Mouse (Mus musculus) hematopoietic stem cell, adult 5-6 weeks (primary cell): ENCODE measurements around the gene Atp5e. TPM values are rescaled to one million over a fixed set of nuclear protein-coding genes. Genes with fewer than 3 reads are reported as not detected.

Experiments
- ATAC-seq, 2 experiments: fragments of 125-278 bp in 1 of 2; replicated peaks in 1 of 2; 2 replicates each; pipeline ENCODE4 v1.8.0; 2016 to 2017; ENCODE audit warnings: inconsistent platforms in 2 of 2, mild to moderate bottlenecking in 2 of 2, moderate number of reproducible peaks in 2 of 2, low read depth in 1 of 2, moderate TSS enrichment in 1 of 2; ENCODE audit not compliant: low FRiP score in 2 of 2, poor library complexity in 2 of 2, severe bottlenecking in 2 of 2, insufficient read depth in 1 of 2, low TSS enrichment in 1 of 2
- total RNA-seq: library from RNA; stranded (forward); fragments of 172-1452, 232-1000 nt; gene quantifications from 2 replicates; pipeline ENCODE4 v1.2.3, GENCODE M21; 2017

Atp5e gene
- total RNA-seq, 1 experiment from 2014 or later = 153 TPM

DNA sequence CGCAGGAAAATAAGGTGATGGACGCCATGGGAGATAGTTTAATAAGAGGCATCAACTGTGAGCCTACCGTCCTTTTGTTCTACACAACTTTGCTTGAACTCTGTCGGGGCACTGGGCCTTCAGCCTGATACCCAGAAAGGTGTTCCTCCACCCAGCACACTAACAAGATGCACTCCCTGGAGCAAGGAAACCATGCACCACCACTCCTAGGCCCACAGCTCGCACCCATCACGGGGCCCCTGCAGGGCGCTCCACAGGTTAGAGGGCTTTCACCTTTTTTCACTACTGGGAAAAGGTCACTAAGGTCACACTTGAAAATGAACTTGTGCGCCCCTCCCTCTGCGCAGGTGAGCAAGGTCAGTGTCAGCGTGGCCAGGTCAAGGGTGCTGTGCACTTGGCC lies 535 bp downstream of the Atp5e start:
- peak in 1 of 2 experiments; percentile 18; a peak in 1 of 4 replicates for ATAC-seq

DNA sequence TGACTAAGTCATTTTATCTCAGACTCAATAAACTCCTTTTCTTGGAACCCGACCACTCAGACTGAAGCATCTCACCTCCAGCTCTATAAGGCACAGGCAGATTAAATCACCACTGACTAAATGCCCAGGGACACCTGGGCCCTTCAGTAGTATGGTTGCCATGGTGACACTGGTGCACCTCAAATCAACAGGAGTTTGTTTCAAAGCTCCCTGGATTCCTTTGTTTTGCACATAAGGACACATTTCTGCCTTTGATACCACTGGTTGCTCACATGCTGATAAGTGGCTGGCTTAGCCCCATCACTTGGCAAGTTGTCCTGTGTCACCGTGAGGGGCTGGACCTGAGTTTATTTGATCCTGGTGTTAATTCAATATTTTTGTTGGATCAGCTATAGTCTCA lies 4.5 kb downstream of the Atp5e start:
- no peak for ATAC-seq

DNA sequence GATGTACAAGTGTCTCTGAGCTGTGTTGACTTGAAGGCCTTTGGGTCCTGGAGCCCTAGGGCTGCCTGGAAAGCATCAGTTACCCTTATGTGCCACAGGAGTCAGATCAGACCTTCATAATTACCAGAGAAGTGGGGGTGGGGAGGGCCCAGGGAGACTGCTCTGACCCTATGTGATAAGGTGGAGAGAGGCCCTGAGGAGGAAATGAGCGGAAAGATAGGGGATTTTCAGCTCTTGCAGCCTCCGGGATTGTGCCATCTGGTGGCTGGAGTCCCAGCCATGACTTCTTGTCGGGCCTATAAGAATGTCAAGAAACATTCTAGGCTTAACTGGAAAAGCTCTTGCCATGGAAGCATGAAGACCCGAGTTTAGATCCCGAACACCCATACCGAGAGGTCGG lies 10.2 kb downstream of the Atp5e start:
- peak; percentile 40 to 65; a peak in 3 of 4 replicates for ATAC-seq

DNA sequence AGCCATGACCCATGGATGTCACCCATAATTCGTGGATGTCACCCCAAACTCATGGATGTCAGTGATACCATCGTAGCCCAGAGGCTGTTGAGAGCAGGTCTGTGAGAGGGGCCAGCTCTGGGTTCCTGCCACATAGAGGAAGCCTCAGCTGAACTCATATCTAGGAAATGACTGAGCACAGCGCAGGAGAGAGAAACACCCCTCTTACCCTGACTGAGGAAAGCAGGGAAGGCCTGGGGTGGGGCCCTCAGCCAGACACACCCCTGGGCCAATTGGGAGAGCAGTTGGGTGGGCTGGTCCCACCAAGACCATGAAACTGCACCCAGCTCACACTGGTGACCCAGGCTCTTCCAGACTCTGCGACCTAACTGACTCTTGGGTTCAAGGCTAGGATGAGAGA lies 13.6 kb downstream of the Atp5e start, which contains the start of gene Tubb1:
Gene Tubb1 (plus strand): TSS at position 343 of the 400 bp plus-strand sequence.
- ATAC-seq = peak; percentile 47 to 77; a peak in 3 of 4 replicates

DNA sequence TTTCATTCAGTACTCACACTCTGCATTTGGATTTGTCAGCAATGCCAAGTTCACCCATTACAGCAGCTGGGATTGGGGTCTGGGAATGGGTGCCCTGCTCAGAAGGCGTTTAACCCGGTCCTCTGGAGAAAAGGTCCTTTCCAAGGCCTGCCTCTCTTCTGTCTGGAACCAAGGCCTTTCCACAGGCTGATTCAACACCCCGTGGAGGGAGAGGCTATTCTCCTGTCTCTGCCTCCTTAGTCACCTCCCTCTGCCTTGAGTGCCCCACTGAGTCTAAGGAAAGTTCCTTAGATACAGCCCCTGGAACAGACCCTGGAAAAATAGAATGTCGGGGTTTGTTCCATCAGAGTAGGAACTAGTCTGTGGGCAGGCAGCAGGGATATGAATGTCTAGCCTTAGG lies 15.5 kb downstream of the Atp5e start:
- ATAC-seq = no peak

DNA sequence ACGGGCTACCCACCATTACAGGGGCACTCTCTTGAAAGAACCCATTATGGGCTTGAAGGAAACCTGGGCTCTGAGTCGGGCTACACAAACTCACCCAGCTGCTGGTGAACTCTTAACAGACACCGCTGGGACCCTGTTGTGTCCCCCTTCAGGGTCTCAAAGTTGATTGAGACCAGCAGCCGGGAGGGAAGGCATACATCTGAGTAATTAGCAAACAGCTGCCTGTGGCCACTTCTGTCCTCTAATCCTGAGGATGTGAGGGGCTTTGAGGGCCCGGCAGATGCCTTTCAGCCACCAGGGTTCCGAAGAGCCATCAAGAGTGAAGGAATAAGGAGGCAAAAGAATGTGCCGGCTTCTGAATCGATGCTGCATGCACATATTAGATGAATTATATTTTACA lies 17.0 kb downstream of the Atp5e start:
- no peak for ATAC-seq

DNA sequence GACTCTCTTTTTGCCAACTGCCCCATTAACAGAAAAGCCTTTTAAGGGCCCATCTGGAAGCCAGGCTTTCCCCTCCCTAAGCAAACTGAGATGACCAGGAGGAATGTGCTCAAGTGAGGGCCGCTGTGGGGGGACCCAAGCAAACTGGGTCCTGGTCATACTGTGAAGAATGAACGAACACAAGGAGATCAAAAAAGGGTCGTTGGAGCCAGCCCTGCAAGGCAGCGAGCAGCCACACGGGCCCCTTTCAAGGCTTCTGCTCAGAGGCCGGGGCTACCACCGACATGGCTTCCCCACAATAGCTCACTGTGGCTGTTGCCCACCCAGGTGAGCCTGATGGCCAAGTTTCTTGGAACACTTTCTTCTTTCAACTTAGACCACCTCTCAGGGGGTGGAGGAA lies 17.4 kb downstream of the Atp5e start:
- ATAC-seq = no peak

DNA sequence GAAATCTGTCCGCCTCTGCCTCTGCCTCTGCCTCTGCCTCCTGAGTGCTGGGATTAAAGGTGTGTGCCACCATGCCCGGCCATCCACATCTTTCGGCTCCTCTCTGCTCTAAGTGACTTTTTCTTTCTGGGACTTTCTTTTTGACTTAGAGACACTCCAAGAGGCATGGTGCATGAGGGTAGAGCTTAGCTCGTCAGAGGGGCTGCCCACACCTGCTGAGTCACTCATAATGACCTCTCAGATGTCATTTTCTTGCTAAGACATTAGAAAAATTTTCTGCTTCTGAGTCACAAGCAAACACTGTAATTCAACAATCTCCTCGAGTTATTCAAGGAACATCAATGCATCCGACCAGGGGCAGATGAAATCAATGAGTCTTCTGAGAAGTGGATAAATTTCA lies 18.9 kb downstream of the Atp5e start:
- no peak for ATAC-seq

DNA sequence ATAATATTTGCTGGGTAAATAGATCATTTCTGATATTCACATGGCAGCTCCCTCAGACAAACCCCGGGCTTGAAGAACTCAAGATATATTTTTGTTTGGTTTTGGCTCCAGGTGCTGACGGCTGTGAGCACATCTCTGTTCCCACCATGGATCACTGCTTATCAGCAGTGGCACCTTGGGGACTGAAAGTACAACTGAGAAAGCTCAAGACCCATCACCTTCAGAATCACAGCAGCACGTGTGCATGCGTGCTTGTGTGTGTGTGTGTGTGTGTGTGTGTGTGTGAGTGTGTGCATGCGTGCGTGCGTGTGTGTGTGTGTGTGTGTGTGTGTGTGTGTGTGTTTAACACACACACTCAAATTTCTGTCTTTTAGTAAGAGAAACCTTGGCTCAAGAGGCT lies 19.5 kb downstream of the Atp5e start:
- no peak for ATAC-seq

DNA sequence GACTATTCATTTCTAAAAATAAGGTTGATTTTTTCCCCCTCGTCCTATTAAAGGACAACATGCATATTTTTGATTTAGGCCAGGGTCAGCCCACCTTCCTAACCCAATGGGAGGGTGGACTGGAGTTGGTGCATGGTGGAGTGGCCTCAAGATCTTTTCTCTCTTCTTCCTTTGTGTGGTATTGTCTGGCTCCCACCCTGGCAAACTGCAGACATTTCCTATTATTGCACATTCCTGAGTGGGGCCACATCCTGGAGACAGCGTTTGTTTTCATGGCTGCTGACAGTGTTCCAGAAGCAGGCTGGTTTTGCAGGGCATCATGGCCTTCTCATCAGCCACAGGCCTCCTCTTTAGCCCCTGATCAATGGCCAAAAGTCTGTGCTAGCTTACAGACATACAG lies 20.9 kb downstream of the Atp5e start:
- no peak for ATAC-seq

DNA sequence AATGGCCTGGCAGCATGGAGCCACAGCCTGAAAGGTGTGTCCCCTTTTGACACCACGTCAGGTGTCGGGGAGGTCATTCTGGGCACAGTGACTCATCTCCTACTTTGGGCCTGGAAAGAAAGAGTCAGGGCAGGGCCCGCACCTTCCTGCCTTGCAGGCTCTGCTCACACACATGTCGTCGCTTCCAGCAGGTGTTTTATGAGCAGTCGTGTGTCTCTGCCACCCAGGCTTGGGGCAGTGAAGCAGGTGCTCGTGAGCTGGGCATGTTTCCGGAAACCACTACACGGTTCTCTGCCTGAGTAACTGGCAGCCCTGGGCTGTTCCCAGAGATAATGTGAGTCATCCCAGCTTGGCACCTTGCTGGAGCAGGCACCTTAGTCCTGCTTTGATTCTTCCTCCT lies 21.4 kb downstream of the Atp5e start:
- no peak for ATAC-seq

DNA sequence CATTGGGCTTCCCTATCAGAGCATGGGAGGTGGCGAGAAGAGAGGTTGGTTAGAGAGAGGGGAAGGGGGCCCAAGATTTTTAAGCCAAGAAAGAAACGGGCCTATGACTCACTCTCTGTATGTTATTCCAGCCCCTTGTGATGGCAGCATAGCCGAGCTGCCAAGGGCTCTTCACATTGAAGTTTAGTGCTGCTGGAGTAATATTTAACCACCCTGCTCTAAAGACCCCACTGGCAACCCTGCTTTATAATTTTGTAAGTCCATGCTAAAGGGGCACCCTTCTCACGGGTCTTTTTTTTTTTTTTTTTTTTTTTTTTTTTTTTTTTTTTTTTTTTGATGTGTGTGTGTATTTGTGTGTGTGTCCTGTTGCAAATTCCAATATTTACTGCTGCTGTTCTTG lies 22.0 kb downstream of the Atp5e start:
- no peak for ATAC-seq

DNA sequence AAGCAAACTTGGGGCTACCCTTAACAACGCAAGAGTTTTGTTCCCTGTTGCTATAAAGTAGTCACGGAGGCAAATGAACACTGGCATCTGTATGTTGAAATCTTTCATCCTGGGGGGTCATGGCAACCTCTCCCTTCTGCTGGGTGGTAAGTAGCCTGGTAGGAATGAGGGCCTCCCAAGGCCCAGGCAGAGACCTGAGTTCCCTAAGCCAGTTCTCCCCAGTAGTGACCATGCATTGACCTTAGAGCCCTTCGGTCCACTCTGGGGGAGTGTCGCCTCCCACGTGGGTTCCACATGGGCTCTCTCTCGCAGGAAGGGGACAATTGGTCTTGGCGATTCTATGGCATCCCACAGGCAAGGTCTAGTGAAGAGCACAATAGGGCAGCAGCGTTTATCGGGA lies 23.9 kb downstream of the Atp5e start:
- no peak for ATAC-seq

DNA sequence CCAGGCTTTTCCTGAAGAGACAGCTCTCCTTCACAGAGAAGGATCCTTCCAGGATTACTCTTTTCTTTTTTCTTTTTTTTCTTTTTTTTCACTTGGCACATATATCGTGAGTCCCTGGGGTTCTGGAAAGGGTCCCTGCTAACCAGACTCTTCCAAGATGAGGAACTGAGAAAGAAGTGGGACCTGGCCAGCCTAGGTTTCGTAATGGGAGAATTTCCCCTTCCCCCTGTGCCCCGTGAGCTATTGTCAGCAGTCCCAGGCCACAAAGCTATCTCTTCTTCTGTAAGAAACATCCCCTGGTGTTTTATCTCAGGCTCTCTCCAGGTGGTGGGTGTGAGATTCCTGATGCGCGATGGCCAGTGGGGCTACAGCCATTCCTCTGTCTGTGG lies 24.5 kb downstream of the Atp5e start:
- ATAC-seq = peak; percentile 19 to 25; a peak in 2 of 4 replicates

DNA sequence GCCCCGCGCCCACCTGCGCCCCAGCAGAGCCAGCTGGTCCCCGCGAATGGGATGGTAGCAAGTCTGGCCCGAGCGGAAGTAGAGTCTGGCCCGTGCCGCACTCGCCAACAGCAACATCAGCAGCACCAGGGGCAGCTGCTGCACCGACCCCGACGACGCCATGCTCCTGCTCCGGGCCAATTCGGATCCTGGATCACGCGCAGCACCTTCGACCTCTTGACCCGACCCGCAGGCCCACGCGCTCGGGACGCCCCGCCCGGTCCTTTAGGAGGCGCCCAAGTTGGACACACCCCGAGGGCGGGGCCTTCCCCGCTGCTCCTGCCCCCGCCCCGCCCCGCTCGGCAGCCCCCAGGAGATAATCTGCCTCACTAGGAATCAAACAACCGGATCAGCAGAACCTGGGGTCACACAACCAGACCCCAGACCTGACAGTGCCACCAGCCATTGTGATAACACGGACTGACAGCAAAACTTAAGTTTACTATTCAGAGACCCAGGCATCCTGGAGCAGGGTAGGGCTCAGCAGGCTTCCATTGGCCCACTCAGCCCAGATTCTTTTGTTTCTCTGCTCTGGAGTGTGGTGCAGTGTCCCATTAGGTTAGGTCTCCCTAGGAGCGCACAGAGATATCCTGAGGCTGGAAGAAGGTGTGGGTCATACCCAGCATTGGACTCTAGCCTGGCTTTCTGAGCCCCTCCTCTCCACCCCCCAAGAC lies 25.0 kb downstream of the Atp5e start, which contains the start of gene Ctsz:
Gene Ctsz (minus strand): TSS at position 303 of the 713 bp plus-strand sequence.
- peak; percentile 44 to 50 for ATAC-seq

DNA sequence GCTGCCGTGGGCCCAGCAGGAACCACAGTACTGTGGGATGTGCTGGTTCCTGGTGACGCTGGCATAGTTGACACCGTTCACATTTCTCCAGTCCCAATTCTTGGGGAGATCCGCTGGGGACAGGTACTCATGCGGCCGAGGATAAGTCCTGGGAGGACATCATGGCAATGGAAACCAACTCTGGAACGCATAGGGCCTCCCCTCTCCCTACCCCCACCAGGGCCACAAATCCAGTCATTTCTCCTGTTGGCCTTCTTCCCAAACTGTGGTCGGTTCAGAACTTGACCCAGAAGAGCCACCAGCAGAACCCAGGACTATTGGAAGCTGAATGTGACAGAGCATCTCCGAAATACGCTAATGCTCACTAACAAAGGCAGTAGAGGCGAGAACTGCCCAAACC lies 25.7 kb downstream of the Atp5e start:
- ATAC-seq = no peak

DNA sequence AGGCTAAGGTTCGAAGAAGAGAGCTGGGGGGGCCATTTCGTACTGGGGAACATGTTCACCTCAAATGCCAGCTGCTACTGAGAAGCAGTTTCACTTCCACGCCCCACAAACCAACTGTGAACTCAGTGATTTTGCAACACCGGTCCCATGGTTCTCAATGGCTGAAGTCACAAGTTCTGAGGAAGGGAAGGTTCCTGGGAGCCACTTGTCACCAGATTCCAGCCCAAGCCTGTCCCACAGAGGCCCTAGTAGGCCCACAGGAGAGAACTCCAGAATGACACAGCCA lies 26.3 kb downstream of the Atp5e start:
- peak; percentile 31 to 38 for ATAC-seq

DNA sequence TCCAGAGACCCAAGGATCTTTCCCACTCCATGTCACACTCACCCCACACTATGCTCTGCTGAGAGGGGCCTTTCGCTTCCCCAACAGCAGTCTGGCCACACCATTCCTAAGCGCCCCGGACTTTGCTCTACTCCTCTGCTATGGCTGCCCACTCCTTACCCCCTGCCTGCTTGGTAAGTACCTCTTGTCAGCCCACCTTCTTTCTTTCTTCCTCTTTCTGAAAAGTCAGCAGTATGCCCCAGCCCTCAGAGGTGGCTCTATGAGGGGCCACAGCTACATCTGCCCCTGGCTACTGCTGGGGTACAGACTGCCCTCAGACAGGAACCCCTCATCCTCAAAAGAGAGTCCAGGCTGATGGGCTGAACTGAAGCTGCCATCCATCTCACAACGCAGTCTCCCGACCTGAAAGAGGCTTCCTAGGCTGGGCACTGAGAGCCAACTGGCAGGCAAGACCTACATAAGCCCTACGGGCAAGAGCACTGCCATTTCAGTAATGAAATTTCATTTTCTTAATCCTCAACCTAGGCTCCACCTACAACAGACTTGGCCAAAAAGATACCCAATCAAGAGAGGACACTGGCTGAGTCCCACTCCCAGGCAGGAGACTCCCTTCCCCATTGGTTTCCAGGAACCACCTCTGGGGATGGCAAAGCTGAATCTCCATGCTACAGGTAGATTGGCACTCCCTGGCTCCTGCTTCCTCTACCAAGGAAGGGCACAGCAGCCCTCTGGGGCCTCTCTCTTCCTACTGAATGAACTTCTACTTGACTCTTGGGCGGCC lies 26.8 kb downstream of the Atp5e start:
- ATAC-seq = peak in 1 of 2 experiments; percentile 4; a peak in 1 of 4 replicates
